Comparison of ENCODE assay signal across 24 mouse cellular contexts in the genomic region with DNA sequence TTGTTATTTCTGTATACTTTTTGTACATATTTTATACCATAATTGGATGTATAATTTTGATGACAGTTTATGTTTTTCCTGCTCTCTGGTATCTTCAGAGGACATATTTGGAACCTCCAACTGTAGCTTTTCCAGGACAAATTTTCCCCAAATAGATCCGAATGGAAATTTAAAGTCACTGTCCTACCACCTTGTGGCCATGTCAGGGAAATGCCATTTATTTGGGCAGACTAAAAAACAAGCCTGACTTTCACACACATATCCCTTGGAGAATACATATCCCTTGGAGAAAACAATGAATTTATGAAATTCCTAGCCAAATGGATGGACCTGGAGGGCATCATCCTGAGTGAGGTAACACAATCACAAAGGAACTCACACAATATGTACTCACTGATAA. TPM values are rescaled to one million over a fixed set of nuclear protein-coding genes. Genes with fewer than 3 reads are reported as not detected.
DNase-seq lines count a peak whose midpoint lies in the region; ATAC-seq and TF ChIP-seq lines count a peak whose summit lies in the region.
"Had no signal": no experiment of that assay in that cellular context is flagged by ENCODE, and none has a peak within 500 bp of the region (broad histone marks: within the 10 kb centered on the region; RNA-seq: fewer than 3 reads in every experiment).

No protein-coding gene starts in this region.

- DNase-seq in embryo, embryonic 10.5 days (ENCODE audit: low spot score), result peak; percentile 4
- no peak for DNase-seq in embryo, embryonic 10 days (ENCODE audit: low spot score)
- DNase-seq in layer of hippocampus, adult 2 months (ENCODE audit: low spot score in 2 of 2), result no peak
- no peak for DNase-seq in layer of hippocampus, adult 11-12 months (ENCODE audit: low spot score)
- DNase-seq in 3T3-L1 (ENCODE audit: low read depth, low spot score) (peak; percentile 37), ZHBTc4 (ENCODE audit: low read depth, low spot score) (peak; percentile 6)
- DNase-seq in frontal cortex, postnatal 14 days (ENCODE audit: low spot score in 2 of 2), result no peak
- DNase-seq: adrenal gland, postnatal 36 days; cerebellum, postnatal 25 days; kidney, adult 9 months; thymus, adult 2 months had no signal

- no peak for ATAC-seq in granulocyte monocyte progenitor cell, adult 5-6 weeks (replicated peaks; ENCODE audit: poor library complexity, severe bottlenecking)

- H3K4me3 ChIP-seq in layer of hippocampus, adult 2 months, result no peak overlapping the region
- H3K4me3 ChIP-seq: embryonic facial prominence, embryonic 15.5 days; forebrain, embryonic 12.5 days; hindbrain, embryonic 15.5 days; limb, embryonic 13.5 days; neural tube, embryonic 13.5 days had no signal

- peak; percentile 51 for TF ChIP-seq CTCF in layer of hippocampus, adult 2 months (conservative IDR thresholded peaks at IDR 0.05)

- no peak overlapping the region for H3K27ac ChIP-seq in layer of hippocampus, adult 2 months
- H3K27ac ChIP-seq: embryonic facial prominence, embryonic 15.5 days; forebrain, embryonic 12.5 days; hindbrain, embryonic 15.5 days; limb, embryonic 13.5 days; neural tube, embryonic 13.5 days had no signal

RNA-seq across cellular contexts. Expression of gene Tshb, which starts 59.9 kb away (rescaled TPM):
- total RNA-seq in layer of hippocampus, adult 2 months (2021), result not detected
- total RNA-seq in granulocyte monocyte progenitor cell, adult 5-6 weeks (2014; fragmentation: Nextera tagmentation), result not detected in 2 replicates
- not detected in 2 replicates for total RNA-seq in granulocyte monocyte progenitor cell, adult 5-6 weeks (2017)
- total RNA-seq: adrenal gland, postnatal 36 days; gastrocnemius, adult 18-20 months; heart, adult 8-10 months; heart, postnatal 10 days; layer of hippocampus, adult 18-20 months; left cerebral cortex, adult 8-10 months; megakaryocyte, adult 5-6 weeks; monocyte, adult 5-6 weeks had no signal

Comparison
In these comparisons a context has a peak if more than half of its experiments do, and no peak if none do; other contexts are left out.
1. DNase-seq: peak in embryo, embryonic 10.5 days (single experiment), 3T3-L1 (single experiment) and ZHBTc4 (single experiment); none in embryo, embryonic 10 days (single experiment), layer of hippocampus, adult 2 months (0 of 2), layer of hippocampus, adult 11-12 months (single experiment) and frontal cortex, postnatal 14 days (0 of 2).